Mouse (Mus musculus): ENCODE results near the gene Selplg. TPM values are rescaled to one million over a fixed set of nuclear protein-coding genes. Genes with fewer than 3 reads are reported as not detected.
A peak's percentile ranks its signal among the peaks of the same experiment; 100 is the strongest.

Selplg gene
- polyA plus RNA-seq, 1 experiment from 2014 or later, result 0.82 TPM

DNA sequence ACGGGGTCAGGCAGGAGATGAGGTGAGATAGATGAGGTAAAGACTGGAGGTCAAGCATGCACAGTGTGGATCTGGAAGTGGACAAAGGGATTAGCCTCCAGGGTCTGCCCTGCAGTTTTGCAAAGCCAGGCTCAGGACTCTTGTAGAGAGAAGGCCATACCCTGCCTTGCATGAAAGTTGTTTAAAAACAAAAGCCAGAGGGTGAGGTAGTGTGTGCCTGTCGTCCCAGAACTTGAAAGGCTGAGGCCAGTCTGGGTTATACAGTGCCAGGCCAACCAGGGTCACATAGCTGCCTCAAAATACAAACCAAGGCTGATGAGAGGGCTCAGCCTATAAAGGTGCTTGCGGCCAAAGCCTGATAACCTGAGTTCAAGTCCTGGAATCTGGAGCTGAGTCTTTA, 703 bp downstream of the Selplg start:
- 71% methylated on average over 3 of the region's 3 CpGs for WGBS
- Histone ChIP-seq H3K4me3 (no peak overlapping the region), H3K27me3 (ENCODE audit: poor library complexity, severe bottlenecking) (no peaks in the 10 kb centered on the region), H3K36me3 (replicated peaks) (no peaks in the 10 kb centered on the region), H3K9me3 (no peaks in the 10 kb centered on the region), H3K4me1 (peaks cover 20% of the 10 kb centered on the region), H3K27ac (no peak overlapping the region)
- no peak for DNase-seq (ENCODE audit: extremely low spot score, low spot score)

- no peak for DNase-seq (ENCODE audit: extremely low spot score, low spot score)
- Histone ChIP-seq H3K27ac (no peak overlapping the region), H3K4me3 (no peak overlapping the region), H3K36me3 (replicated peaks) (no peaks in the 10 kb centered on the region), H3K9me3 (no peaks in the 10 kb centered on the region), H3K27me3 (ENCODE audit: poor library complexity, severe bottlenecking) (no peaks in the 10 kb centered on the region), H3K4me1 (peaks cover 20% of the 10 kb centered on the region)
- 94% methylated on average over 5 of the region's 5 CpGs for WGBS
Observed at GRCm38 (mm10) chr5:113830796-113831195, 1.6 kb downstream of the Selplg start.

GRCm38 (mm10) chr5:113830292-113830643, 2.2 kb downstream of the Selplg start:
- Histone ChIP-seq H3K4me3 (no peak overlapping the region), H3K36me3 (replicated peaks) (no peaks in the 10 kb centered on the region), H3K27ac (no peak overlapping the region), H3K9me3 (no peaks in the 10 kb centered on the region), H3K27me3 (ENCODE audit: poor library complexity, severe bottlenecking) (no peaks in the 10 kb centered on the region), H3K4me1 (peaks cover 20% of the 10 kb centered on the region)
- 76% methylated on average over 10 of the region's 10 CpGs for WGBS
- no peak for DNase-seq (ENCODE audit: extremely low spot score, low spot score)

DNA sequence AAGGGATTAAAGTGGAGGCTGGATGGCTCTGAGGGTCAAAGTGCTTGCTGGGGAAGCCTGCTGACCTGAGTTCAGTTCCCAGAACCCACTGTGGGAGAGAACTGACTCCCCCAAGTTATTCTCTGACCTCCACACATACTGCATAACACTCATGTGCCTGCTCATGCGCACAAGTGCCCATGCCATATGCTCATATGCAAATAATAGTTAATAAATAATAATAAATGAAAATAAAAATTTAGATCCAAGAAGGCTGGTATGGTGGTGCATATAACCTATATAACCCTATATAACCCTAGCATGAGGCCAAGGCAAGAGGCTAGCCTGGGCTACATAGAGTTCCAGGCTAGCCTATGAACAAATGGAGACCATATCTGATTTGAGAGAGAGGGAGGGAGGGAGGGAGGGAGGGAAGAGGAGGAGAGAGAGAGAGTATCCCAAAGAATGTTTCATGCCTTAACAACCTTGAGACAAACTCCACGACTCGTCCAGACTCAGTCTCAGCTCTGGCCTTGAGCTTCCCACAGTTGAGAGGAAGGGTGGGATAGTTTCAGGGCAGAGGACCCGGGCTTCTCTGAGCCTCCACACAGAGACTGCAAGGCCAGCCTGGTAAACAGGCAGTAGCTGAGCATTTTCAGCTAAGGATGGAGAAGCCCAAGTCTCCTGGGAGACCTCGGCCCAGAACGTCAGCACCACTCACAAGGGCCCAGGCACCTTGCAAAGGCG, 2.7 kb downstream of the Selplg start:
- Histone ChIP-seq H3K27me3 (ENCODE audit: poor library complexity, severe bottlenecking) (no peaks in the 10 kb centered on the region), H3K36me3 (replicated peaks) (no peaks in the 10 kb centered on the region), H3K4me1 (peaks cover 20% of the 10 kb centered on the region), H3K4me3 (no peak overlapping the region), H3K27ac (no peak overlapping the region), H3K9me3 (no peaks in the 10 kb centered on the region)
- DNase-seq (ENCODE audit: extremely low spot score, low spot score), result no peak
- WGBS, result 84% methylated on average over 7 of the region's 7 CpGs

- H3K9me3 ChIP-seq, result no peaks in the 10 kb centered on the region
- H3K4me3 ChIP-seq, result no peak overlapping the region
- no peak for DNase-seq (ENCODE audit: extremely low spot score, low spot score)
- no peaks in the 10 kb centered on the region for H3K27me3 ChIP-seq (ENCODE audit: poor library complexity, severe bottlenecking)
- peaks cover 20% of the 10 kb centered on the region for H3K4me1 ChIP-seq
- 66% methylated on average over 7 of the region's 7 CpGs for WGBS
- no peak overlapping the region for H3K27ac ChIP-seq
- no peaks in the 10 kb centered on the region for H3K36me3 ChIP-seq (replicated peaks)
Observed at GRCm38 (mm10) chr5:113828481-113828880, 4.0 kb downstream of the Selplg start.

DNA sequence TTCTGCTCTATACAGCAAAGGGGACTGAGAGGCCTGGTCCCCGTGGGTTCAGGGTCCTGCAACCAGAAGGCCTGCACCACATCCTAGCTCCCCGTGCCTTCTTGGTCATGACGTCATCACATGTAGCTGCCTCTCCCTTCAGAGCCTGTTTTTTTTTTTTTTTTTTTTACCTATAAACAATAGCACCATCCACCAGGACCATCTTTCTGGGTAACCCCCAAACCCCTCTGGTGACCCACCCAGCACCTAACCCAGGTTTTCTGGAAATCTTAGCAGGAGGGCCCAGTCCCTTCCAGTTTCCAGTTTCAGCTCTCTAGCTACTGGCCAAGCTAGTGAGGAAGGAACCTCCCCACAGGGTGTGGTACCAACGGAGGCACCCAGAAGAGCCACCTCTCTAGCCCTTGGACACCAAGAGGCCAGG, 4.4 kb downstream of the Selplg start:
- Histone ChIP-seq H3K27me3 (ENCODE audit: poor library complexity, severe bottlenecking) (no peaks in the 10 kb centered on the region), H3K36me3 (replicated peaks) (no peaks in the 10 kb centered on the region), H3K27ac (no peak overlapping the region), H3K4me3 (no peak overlapping the region), H3K9me3 (no peaks in the 10 kb centered on the region), H3K4me1 (peaks cover 20% of the 10 kb centered on the region)
- no peak for DNase-seq (ENCODE audit: extremely low spot score, low spot score)
- 53% methylated on average over 4 of the region's 4 CpGs for WGBS

DNA sequence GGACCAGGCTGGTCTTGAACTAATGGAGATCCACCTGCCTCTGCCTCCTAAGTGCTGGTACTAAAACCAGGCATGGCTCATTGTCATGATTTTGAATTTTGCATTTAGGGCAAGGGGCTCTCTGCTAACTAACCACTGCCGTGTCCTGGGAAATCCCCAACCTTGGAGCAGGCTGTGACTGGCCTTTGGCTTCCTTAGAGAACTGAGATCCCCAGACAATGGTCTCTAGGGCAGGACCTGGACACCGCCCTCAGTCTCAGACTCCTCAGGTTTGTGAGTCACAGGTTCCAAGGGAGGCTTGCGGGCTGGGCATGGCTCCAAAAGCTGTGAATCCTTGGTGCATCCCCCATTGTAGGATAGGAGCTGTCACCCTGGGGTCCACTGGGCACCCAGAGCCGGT, 5.8 kb downstream of the Selplg start:
- Histone ChIP-seq H3K27ac (no peak overlapping the region), H3K36me3 (replicated peaks) (no peaks in the 10 kb centered on the region), H3K4me3 (no peak overlapping the region), H3K27me3 (ENCODE audit: poor library complexity, severe bottlenecking) (no peaks in the 10 kb centered on the region), H3K4me1 (peaks cover 8% of the 10 kb centered on the region), H3K9me3 (no peaks in the 10 kb centered on the region)
- WGBS, result 93% methylated on average over 4 of the region's 4 CpGs
- no peak for DNase-seq (ENCODE audit: extremely low spot score, low spot score)

DNA sequence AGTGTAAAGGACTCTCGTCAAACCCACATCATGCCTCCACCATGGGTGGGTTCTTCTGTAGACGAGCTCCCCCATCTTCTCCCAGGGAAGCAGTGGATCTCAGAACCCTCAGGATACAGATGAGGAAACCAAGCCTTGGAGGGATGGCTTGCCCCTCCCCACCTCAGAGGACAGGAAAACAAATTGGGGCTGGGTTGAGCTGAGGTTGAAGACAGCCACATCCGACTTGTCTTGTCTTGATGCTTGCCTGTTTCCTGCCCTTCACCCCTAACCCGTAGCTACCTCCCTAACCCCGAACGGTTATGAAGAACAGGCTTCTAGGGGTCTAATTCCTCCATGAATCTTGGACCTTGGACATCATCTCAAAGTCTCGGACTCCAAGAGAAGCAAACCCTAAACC, 6.9 kb downstream of the Selplg start:
- peaks cover 6% of the 10 kb centered on the region for H3K4me1 ChIP-seq
- no peak overlapping the region for H3K27ac ChIP-seq
- DNase-seq (ENCODE audit: extremely low spot score, low spot score), result no peak
- 86% methylated on average over 7 of the region's 7 CpGs for WGBS
- H3K36me3 ChIP-seq (replicated peaks), result no peaks in the 10 kb centered on the region
- no peak overlapping the region for H3K4me3 ChIP-seq
- no peaks in the 10 kb centered on the region for H3K27me3 ChIP-seq (ENCODE audit: poor library complexity, severe bottlenecking)
- no peaks in the 10 kb centered on the region for H3K9me3 ChIP-seq

DNA sequence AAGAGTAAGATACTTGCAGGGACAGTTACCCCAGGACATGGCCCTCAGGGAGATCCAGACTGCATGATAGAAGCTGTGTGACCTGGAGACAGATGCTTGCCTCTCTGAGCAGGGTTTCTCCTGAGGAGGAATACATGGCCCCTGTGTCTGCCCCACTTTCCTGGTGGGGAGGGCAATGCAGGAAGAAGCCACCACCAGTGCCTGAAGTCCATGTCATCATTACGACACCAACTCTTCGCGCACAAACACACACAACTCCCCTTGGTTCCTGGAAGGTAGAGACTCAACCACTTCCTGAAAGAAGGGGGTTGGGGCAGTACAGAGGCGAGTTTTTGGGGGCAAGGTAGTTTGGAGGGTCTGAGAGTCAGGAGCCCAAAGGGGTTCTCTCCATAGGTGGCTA, 8.2 kb downstream of the Selplg start:
- no peak for DNase-seq (ENCODE audit: extremely low spot score, low spot score)
- Histone ChIP-seq H3K4me1 (peaks cover 6% of the 10 kb centered on the region), H3K4me3 (no peak overlapping the region), H3K27me3 (ENCODE audit: poor library complexity, severe bottlenecking) (no peaks in the 10 kb centered on the region), H3K9me3 (no peaks in the 10 kb centered on the region), H3K27ac (no peak overlapping the region), H3K36me3 (replicated peaks) (no peaks in the 10 kb centered on the region)
- 86% methylated on average over 4 of the region's 4 CpGs for WGBS

- Histone ChIP-seq H3K36me3 (replicated peaks) (no peaks in the 10 kb centered on the region), H3K27ac (no peak overlapping the region), H3K9me3 (no peaks in the 10 kb centered on the region), H3K4me3 (no peak overlapping the region), H3K4me1 (peaks cover 31% of the 10 kb centered on the region), H3K27me3 (ENCODE audit: poor library complexity, severe bottlenecking) (peaks cover 13% of the 10 kb centered on the region)
- no peak for DNase-seq (ENCODE audit: extremely low spot score, low spot score)
- WGBS, result 71% methylated on average over 14 of the region's 14 CpGs
Observed at GRCm38 (mm10) chr5:113818572-113818971, 13.9 kb downstream of the Selplg start.

DNA sequence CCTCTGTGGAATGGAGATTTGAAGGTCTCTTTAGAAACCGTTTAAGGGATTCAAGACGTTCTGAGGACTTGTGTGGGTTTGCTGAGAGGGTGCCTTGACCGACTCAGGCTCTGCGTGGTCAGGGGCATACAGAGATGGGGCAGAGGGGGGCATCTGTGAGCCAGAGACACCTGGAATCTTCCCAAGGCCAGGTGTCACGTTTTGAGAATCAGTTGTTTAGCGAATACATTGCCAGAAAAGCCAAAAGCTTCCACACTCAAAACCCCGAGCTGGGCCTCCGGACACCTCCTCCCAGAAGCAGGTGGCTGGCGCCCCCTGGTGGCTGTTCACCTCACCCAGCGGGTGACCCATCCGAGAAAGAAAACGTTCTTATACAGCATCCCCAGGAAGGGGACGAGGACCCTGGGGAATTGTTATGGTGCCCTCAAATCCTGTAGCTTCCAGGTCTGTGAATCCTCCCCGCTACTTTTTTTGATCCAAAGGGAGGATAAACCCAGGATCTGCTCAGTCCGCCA, 16.7 kb downstream of the Selplg start:
- DNase-seq (ENCODE audit: extremely low spot score, low spot score), result peak; percentile 88
- H3K36me3 ChIP-seq (replicated peaks), result no peaks in the 10 kb centered on the region
- peaks cover 8% of the 10 kb centered on the region; the same call in 1 of the 2 replicates for H3K9me3 ChIP-seq
- 15% methylated on average over 15 of the region's 15 CpGs for WGBS
- peak overlapping the region; percentile 16 for H3K4me3 ChIP-seq
- H3K27ac ChIP-seq, result 0 out of 2 replicates have a peak overlapping the region, but pooled peaks have one; percentile 13
- H3K27me3 ChIP-seq (ENCODE audit: poor library complexity, severe bottlenecking), result peaks cover 13% of the 10 kb centered on the region
- peaks cover 31% of the 10 kb centered on the region for H3K4me1 ChIP-seq

DNA sequence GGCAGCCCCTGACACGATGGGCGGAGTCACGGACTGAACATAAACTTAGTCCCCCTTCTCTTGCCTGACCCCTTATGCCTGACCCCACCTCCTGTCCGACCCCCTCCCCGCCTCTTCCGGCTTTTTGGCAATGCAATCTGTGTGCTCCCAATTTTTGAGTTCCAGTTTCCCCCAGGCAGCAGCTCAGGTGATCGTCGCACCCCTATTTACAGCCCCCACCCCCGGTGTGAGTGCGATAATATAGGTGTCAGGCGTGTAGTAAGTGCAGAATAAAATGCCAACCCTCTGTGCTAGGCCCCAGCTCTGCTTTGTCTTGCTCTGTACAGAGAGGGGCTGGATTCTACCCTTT, 17.4 kb downstream of the Selplg start:
- H3K27ac ChIP-seq, result no peak overlapping the region
- peaks cover 13% of the 10 kb centered on the region; the same call in 1 of the 2 replicates for H3K9me3 ChIP-seq
- no peak overlapping the region for H3K4me3 ChIP-seq
- DNase-seq (ENCODE audit: extremely low spot score, low spot score), result no peak
- H3K4me1 ChIP-seq, result peaks cover 31% of the 10 kb centered on the region
- no peaks in the 10 kb centered on the region for H3K36me3 ChIP-seq (replicated peaks)
- H3K27me3 ChIP-seq (ENCODE audit: poor library complexity, severe bottlenecking), result peaks cover 13% of the 10 kb centered on the region
- WGBS, result 53% methylated on average over 11 of the region's 11 CpGs

- no peak overlapping the region; the same call in 1 of the 2 replicates for H3K27ac ChIP-seq
- H3K27me3 ChIP-seq (ENCODE audit: poor library complexity, severe bottlenecking), result peaks cover 13% of the 10 kb centered on the region
- DNase-seq (ENCODE audit: extremely low spot score, low spot score), result no peak
- WGBS, result 40% methylated on average over 27 of the region's 27 CpGs
- H3K4me3 ChIP-seq, result no peak overlapping the region
- H3K36me3 ChIP-seq (replicated peaks), result no peaks in the 10 kb centered on the region
- peaks cover 13% of the 10 kb centered on the region; the same call in 1 of the 2 replicates for H3K9me3 ChIP-seq
- peaks cover 31% of the 10 kb centered on the region for H3K4me1 ChIP-seq
Observed at GRCm38 (mm10) chr5:113814111-113815040, 18.1 kb downstream of the Selplg start.

Measured in forebrain, embryonic 10.5 days (tissue).